Mouse (Mus musculus): ENCODE data around the gene Pmf1.

- TF ChIP-seq CTCF (IDR thresholded peaks at IDR 0.05; ENCODE audit: control insufficient read depth, insufficient read depth, low read length) (no peak), POLR2A (IDR thresholded peaks at IDR 0.05; ENCODE audit: borderline replicate concordance, control insufficient read depth, low read depth, low read length) (no peak)
These were observed 2.6 kb downstream of the Pmf1 start for GRCm38 (mm10) chr3:88407529-88407928.

Data from bone marrow, adult 2 months (tissue).